In the genomic region with DNA sequence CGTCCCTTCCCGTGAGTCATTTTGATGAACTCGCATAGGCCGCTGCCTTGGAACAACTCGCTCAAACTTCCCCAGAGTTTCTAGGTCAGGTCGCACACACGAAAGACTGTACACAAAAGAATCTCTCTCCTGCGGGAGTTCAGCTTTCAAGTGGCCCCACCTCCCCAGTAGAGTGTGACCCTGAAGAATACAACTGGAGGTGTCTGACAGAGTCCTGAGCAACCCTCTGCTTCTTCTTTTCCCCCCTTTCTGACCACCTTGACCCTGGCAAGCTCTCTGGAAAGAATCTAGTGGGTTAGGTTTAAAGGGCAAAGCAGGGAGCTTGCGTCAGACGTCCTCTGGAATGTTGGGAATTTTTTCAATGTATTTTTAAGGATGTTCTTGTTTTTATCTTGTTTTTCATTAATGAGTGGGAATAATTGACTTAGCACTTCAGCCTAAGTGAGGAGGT, we compare ENCODE assay signal across 12 mouse cellular contexts. TPM values are rescaled to one million over a fixed set of nuclear protein-coding genes. Genes with fewer than 3 reads are reported as not detected.
DNase-seq lines count a peak whose midpoint lies in the region; ATAC-seq lines count a peak whose summit lies in the region.
"Had no signal": no experiment of that assay in that cellular context is flagged by ENCODE, and none has a peak within 500 bp of the region (broad histone marks: within the 10 kb centered on the region; RNA-seq: fewer than 3 reads in every experiment).

No protein-coding gene starts in this region.

- 0 out of 2 replicates have a peak overlapping the region, but pooled peaks have one; percentile 8 for H3K9ac ChIP-seq in heart, embryonic 13.5 days
- H3K9ac ChIP-seq: heart, embryonic 15.5 days had no signal

- no peaks in the 10 kb centered on the region for H3K36me3 ChIP-seq in heart, embryonic 13.5 days
- H3K36me3 ChIP-seq in limb, embryonic 10.5 days: no peaks in the 10 kb centered on the region
- H3K36me3 ChIP-seq: embryonic facial prominence, embryonic 10.5 days; heart, embryonic 15.5 days had no signal

- H3K4me2 ChIP-seq in heart, embryonic 13.5 days: no peak overlapping the region
- H3K4me2 ChIP-seq: heart, embryonic 15.5 days had no signal

- no peak for ATAC-seq in heart, embryonic 13.5 days (ENCODE audit: extremely low read depth, insufficient number of reproducible peaks, low FRiP score, low TSS enrichment)
- ATAC-seq: forebrain, embryonic 16.5 days had no signal

- no peaks in the 10 kb centered on the region for H3K9me3 ChIP-seq in heart, embryonic 13.5 days
- H3K9me3 ChIP-seq in limb, embryonic 10.5 days (replicated peaks): no peaks in the 10 kb centered on the region
- H3K9me3 ChIP-seq: embryonic facial prominence, embryonic 10.5 days; heart, embryonic 15.5 days had no signal

- no peak for DNase-seq in heart, postnatal 10 days
- DNase-seq in testis, postnatal 10 days (ENCODE audit: low spot score): peak; percentile 39
- no peak for DNase-seq in testis, postnatal 14 days (ENCODE audit: low spot score)
- peak; percentile 63 to 69 for DNase-seq in adrenal gland, postnatal 36 days
- DNase-seq in limb, embryonic 10.5 days (ENCODE audit: low spot score): peak; percentile 29
- DNase-seq in gastrocnemius, adult 8-10 months (ENCODE audit: low spot score in 2 of 2): no peak
- DNase-seq in urinary bladder, postnatal 10 days (ENCODE audit: low spot score): no peak

- no peaks in the 10 kb centered on the region for H3K27me3 ChIP-seq in heart, embryonic 13.5 days (replicated peaks)
- no peaks in the 10 kb centered on the region for H3K27me3 ChIP-seq in limb, embryonic 10.5 days (ENCODE audit: low read depth, poor library complexity, severe bottlenecking)
- H3K27me3 ChIP-seq: heart, embryonic 15.5 days had no signal

- H3K4me3 ChIP-seq in heart, embryonic 13.5 days: no peak overlapping the region
- no peak overlapping the region for H3K4me3 ChIP-seq in limb, embryonic 10.5 days
- H3K4me3 ChIP-seq: embryonic facial prominence, embryonic 10.5 days; heart, embryonic 15.5 days had no signal

- WGBS in heart, embryonic 13.5 days: 36% methylated on average over 10 of the region's 10 CpGs
- 68% methylated on average over 10 of the region's 10 CpGs for WGBS in limb, embryonic 10.5 days

- peaks cover 13% of the 10 kb centered on the region for H3K4me1 ChIP-seq in heart, embryonic 13.5 days
- H3K4me1 ChIP-seq in limb, embryonic 10.5 days: peaks cover 22% of the 10 kb centered on the region

- intact Hi-C loops in heart, postnatal 10 days (cut with DNase I): no loop called here

- peak overlapping the region; percentile 21; the same call in 1 of the 2 replicates for H3K27ac ChIP-seq in heart, embryonic 13.5 days (replicated peaks)
- no peak overlapping the region for H3K27ac ChIP-seq in limb, embryonic 10.5 days
- H3K27ac ChIP-seq: heart, embryonic 15.5 days; macrophage had no signal

RNA-seq across cellular contexts. Expression of a gene that starts 9.8 kb away (rescaled TPM):
- 114 and 125 TPM in 2 replicates for polyA plus RNA-seq in heart, embryonic 13.5 days (2015; fragmentation: Nextera tagmentation; extraction: Ambion mirVana)
- total RNA-seq in heart, postnatal 10 days (2021): 100 to 1,000 TPM in 1 of 2 experiments, 10 to 100 TPM in 1; 99.4 to 105 TPM
- total RNA-seq in adrenal gland, postnatal 36 days (2021): 100 to 1,000 TPM; 104 to 111 TPM
- 177 and 208 TPM in 2 replicates for polyA plus RNA-seq in limb, embryonic 10.5 days (2016; fragmentation: Nextera tagmentation; extraction: Ambion mirVana)
- 10 to 100 TPM; 30.2 to 36.3 (median 32.7) TPM for total RNA-seq in gastrocnemius, adult 8-10 months (2022)

RNA-seq across cellular contexts. Expression of a gene that starts 11.8 kb away (rescaled TPM):
- polyA plus RNA-seq in heart, embryonic 13.5 days (2015; fragmentation: Nextera tagmentation; extraction: Ambion mirVana): 0.29 and 0.36 TPM in 2 replicates
- total RNA-seq in heart, postnatal 10 days (2021): under 1 TPM; 0.77 to 0.94 TPM
- total RNA-seq in adrenal gland, postnatal 36 days (2021): 1 to 10 TPM; 1.3 to 1.6 TPM
- polyA plus RNA-seq in limb, embryonic 10.5 days (2016; fragmentation: Nextera tagmentation; extraction: Ambion mirVana): 0.38 and 0.53 TPM in 2 replicates
- under 1 TPM in 3 of 4 experiments, not detected in 1; 0.05 to 0.11 (median 0.07) TPM for total RNA-seq in gastrocnemius, adult 8-10 months (2022)
- polyA plus RNA-seq: forebrain, embryonic 16.5 days had no signal

RNA-seq across cellular contexts. Expression of a gene that starts 27.9 kb away (rescaled TPM):
- 130 and 140 TPM in 2 replicates for polyA plus RNA-seq in heart, embryonic 13.5 days (2015; fragmentation: Nextera tagmentation; extraction: Ambion mirVana)
- total RNA-seq in heart, postnatal 10 days (2021): 10 to 100 TPM; 61.2 to 64.1 TPM
- total RNA-seq in adrenal gland, postnatal 36 days (2021): 100 to 1,000 TPM in 1 of 2 experiments, 10 to 100 TPM in 1; 82.3 to 120 TPM
- 328 and 383 TPM in 2 replicates for polyA plus RNA-seq in limb, embryonic 10.5 days (2016; fragmentation: Nextera tagmentation; extraction: Ambion mirVana)
- 10 to 100 TPM; 14.3 to 27.1 (median 22.0) TPM for total RNA-seq in gastrocnemius, adult 8-10 months (2022)

RNA-seq across cellular contexts. Expression of a gene that starts 37.1 kb away (rescaled TPM):
- polyA plus RNA-seq in heart, embryonic 13.5 days (2015; fragmentation: Nextera tagmentation; extraction: Ambion mirVana): 46.0 and 47.9 TPM in 2 replicates
- total RNA-seq in heart, postnatal 10 days (2021): 10 to 100 TPM; 43.2 to 44.5 TPM
- total RNA-seq in adrenal gland, postnatal 36 days (2021): 10 to 100 TPM; 84.1 to 87.4 TPM
- 42.5 and 52.3 TPM in 2 replicates for polyA plus RNA-seq in limb, embryonic 10.5 days (2016; fragmentation: Nextera tagmentation; extraction: Ambion mirVana)
- total RNA-seq in gastrocnemius, adult 8-10 months (2022): 10 to 100 TPM; 14.8 to 28.3 (median 23.6) TPM

Comparison
In these comparisons a context has a peak if more than half of its experiments do, and no peak if none do; other contexts are left out.
1. DNase-seq: peak in testis, postnatal 10 days (single experiment), adrenal gland, postnatal 36 days (2 of 2) and limb, embryonic 10.5 days (single experiment); none in heart, postnatal 10 days (0 of 2), testis, postnatal 14 days (single experiment), gastrocnemius, adult 8-10 months (0 of 2) and urinary bladder, postnatal 10 days (single experiment).